17 mouse cellular contexts compared by ENCODE assay signal in the genomic region with DNA sequence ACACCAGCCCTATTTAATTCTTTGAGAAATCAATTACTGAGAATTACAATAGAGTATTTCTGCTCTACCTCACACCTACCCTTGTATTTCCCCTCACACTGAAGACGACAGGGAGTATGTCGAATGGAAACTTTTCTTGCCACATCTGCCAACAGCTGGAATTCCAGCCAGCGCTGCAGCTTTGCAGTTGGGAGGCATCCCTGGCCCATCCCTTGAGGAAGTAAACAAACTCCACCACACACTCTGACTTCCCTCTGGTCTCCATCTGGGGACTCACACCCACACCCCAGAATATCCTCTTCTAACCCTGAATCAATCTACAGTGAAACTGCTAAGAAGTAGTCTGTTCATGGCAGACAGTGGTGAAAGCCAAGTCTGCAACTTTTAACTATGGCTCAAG.
DNase-seq lines count a peak whose midpoint lies in the region; ATAC-seq and TF ChIP-seq lines count a peak whose summit lies in the region.
"Had no signal": no experiment of that assay in that cellular context is flagged by ENCODE, and none has a peak within 500 bp of the region (broad histone marks: within the 10 kb centered on the region; RNA-seq: fewer than 3 reads in every experiment).

No protein-coding gene starts in this region.

- peak; percentile 21 to 41 for DNase-seq in heart, adult 18-20 months
- DNase-seq in heart, postnatal 10 days, result no peak
- DNase-seq in lung, embryonic 14.5 days, result peak; percentile 59
- no peak for DNase-seq in lung, postnatal 36 days
- peak; percentile 33 for DNase-seq in lung, postnatal 0 days (ENCODE audit: low spot score)
- peak; percentile 46 for DNase-seq in lung, postnatal 10 days
- no peak for DNase-seq in limb, embryonic 10.5 days (ENCODE audit: low spot score)
- DNase-seq in layer of hippocampus, adult 8-10 months (ENCODE audit: low spot score in 2 of 2), result no peak
- DNase-seq: adrenal gland, adult 2 months; adrenal gland, postnatal 25 days; cerebellum, adult 2 months; cerebellum, postnatal 10 days; forebrain, postnatal 0 days; gastrocnemius, postnatal 10 days had no signal

- no peak overlapping the region for H3K9ac ChIP-seq in lung, embryonic 14.5 days
- H3K9ac ChIP-seq in lung, postnatal 0 days (replicated peaks; ENCODE audit: low read depth), result no peak overlapping the region
- H3K9ac ChIP-seq: forebrain, embryonic 13.5 days; forebrain, postnatal 0 days; hindbrain, embryonic 15.5 days had no signal

- no peaks in the 10 kb centered on the region for H3K4me1 ChIP-seq in lung, embryonic 14.5 days (ENCODE audit: insufficient read depth)
- H3K4me1 ChIP-seq in lung, postnatal 0 days (ENCODE audit: insufficient read depth, low read depth, low read length), result no peaks in the 10 kb centered on the region
- H3K4me1 ChIP-seq in limb, embryonic 10.5 days, result no peaks in the 10 kb centered on the region
- H3K4me1 ChIP-seq: embryonic facial prominence, embryonic 10.5 days; forebrain, embryonic 13.5 days; hindbrain, embryonic 15.5 days had no signal

- H3K9me3 ChIP-seq in lung, embryonic 14.5 days (ENCODE audit: low read depth, low read length), result peaks cover 8% of the 10 kb centered on the region; the same call in 1 of the 2 replicates
- no peaks in the 10 kb centered on the region for H3K9me3 ChIP-seq in lung, postnatal 0 days (ENCODE audit: low read length)
- H3K9me3 ChIP-seq in limb, embryonic 10.5 days (replicated peaks), result no peaks in the 10 kb centered on the region

- peak; percentile 62; the same call in 1 of the 2 replicates for ATAC-seq in lung, embryonic 14.5 days (ENCODE audit: insufficient read depth)
- ATAC-seq in lung, postnatal 0 days, result peak; percentile 47; the same call in 1 of the 2 replicates
- ATAC-seq: forebrain, embryonic 13.5 days; forebrain, postnatal 0 days had no signal

- H3K27ac ChIP-seq in lung, embryonic 14.5 days (ENCODE audit: low read depth), result no peak overlapping the region
- H3K27ac ChIP-seq in lung, postnatal 0 days (ENCODE audit: low read length), result no peak overlapping the region
- H3K27ac ChIP-seq in limb, embryonic 10.5 days, result no peak overlapping the region
- H3K27ac ChIP-seq: embryonic facial prominence, embryonic 10.5 days; forebrain, embryonic 13.5 days; hindbrain, embryonic 15.5 days had no signal

- no peak for TF ChIP-seq EP300 in lung, postnatal 0 days (IDR thresholded peaks at IDR 0.05)

- H3K4me2 ChIP-seq in lung, embryonic 14.5 days, result no peak overlapping the region
- H3K4me2 ChIP-seq in lung, postnatal 0 days (replicated peaks; ENCODE audit: low read depth, low read length), result no peak overlapping the region
- H3K4me2 ChIP-seq: forebrain, embryonic 13.5 days; hindbrain, embryonic 15.5 days had no signal

- TF ChIP-seq CTCF in lung, embryonic 14.5 days (IDR thresholded peaks at IDR 0.05; ENCODE audit: low read depth), result no peak
- no peak for TF ChIP-seq CTCF in lung, postnatal 0 days (IDR thresholded peaks at IDR 0.05)

- 38% methylated on average over 3 of the region's 3 CpGs for WGBS in lung, embryonic 14.5 days
- WGBS in lung, postnatal 0 days, result 47% methylated on average over 3 of the region's 3 CpGs
- WGBS in limb, embryonic 10.5 days, result 89% methylated on average over 3 of the region's 3 CpGs

- intact Hi-C loops in heart, postnatal 10 days (cut with DNase I), result no loop called here

- no peak overlapping the region for H3K4me3 ChIP-seq in lung, embryonic 14.5 days (ENCODE audit: low read depth, low read length)
- H3K4me3 ChIP-seq in lung, postnatal 0 days (ENCODE audit: low read depth, low read length), result no peak overlapping the region
- no peak overlapping the region for H3K4me3 ChIP-seq in limb, embryonic 10.5 days
- H3K4me3 ChIP-seq: embryonic facial prominence, embryonic 10.5 days; forebrain, embryonic 13.5 days; hindbrain, embryonic 15.5 days had no signal

- H3K36me3 ChIP-seq in lung, embryonic 14.5 days (ENCODE audit: insufficient read depth), result no peaks in the 10 kb centered on the region
- no peaks in the 10 kb centered on the region for H3K36me3 ChIP-seq in lung, postnatal 0 days (ENCODE audit: insufficient read depth, low read length)
- no peaks in the 10 kb centered on the region for H3K36me3 ChIP-seq in limb, embryonic 10.5 days
- H3K36me3 ChIP-seq: embryonic facial prominence, embryonic 10.5 days; hindbrain, embryonic 15.5 days had no signal

- H3K27me3 ChIP-seq in lung, embryonic 14.5 days (ENCODE audit: insufficient read depth, low read length), result no peaks in the 10 kb centered on the region
- H3K27me3 ChIP-seq in lung, postnatal 0 days (replicated peaks; ENCODE audit: insufficient read depth, low read length), result no peaks in the 10 kb centered on the region
- no peaks in the 10 kb centered on the region for H3K27me3 ChIP-seq in limb, embryonic 10.5 days (ENCODE audit: low read depth, poor library complexity, severe bottlenecking)
- H3K27me3 ChIP-seq: forebrain, embryonic 13.5 days; hindbrain, embryonic 15.5 days had no signal

Comparison
In these comparisons a context has a peak if more than half of its experiments do, and no peak if none do; other contexts are left out.
1. DNase-seq: peak in heart, adult 18-20 months (2 of 2), lung, embryonic 14.5 days (single experiment), lung, postnatal 0 days (single experiment) and lung, postnatal 10 days (single experiment); none in heart, postnatal 10 days (0 of 2), lung, postnatal 36 days (single experiment), limb, embryonic 10.5 days (single experiment) and layer of hippocampus, adult 8-10 months (0 of 2).